Mouse (Mus musculus) lung, postnatal 0 days (tissue): ENCODE results near the gene Stxbp6. TPM values are rescaled to one million over a fixed set of nuclear protein-coding genes. Genes with fewer than 3 reads are reported as not detected.
A peak's percentile ranks its signal among the peaks of the same experiment; 100 is the strongest.
"Not testable (repeated sequence)": the region's sequence is repeated elsewhere in the genome, so short reads cannot be mapped to it uniquely, and the experiment has no call there.

Experiments
- ATAC-seq: fragments of 200-750 bp; cut with Nextera tagmentation; 2 replicates; pipeline ENCODE4 v1.8.0; 2017; ENCODE audit warnings: moderate library complexity
- DNase-seq: peaks from one replicate; pipeline ENCODE4 v3.0.0-alpha.2; 2016; ENCODE audit warnings: low spot score
- H3K27ac ChIP-seq: fragments of 300-500 bp; sonication (generic); 2 replicates; pipeline ENCODE4 v1.5.1; 2014; ENCODE audit warnings: antibody characterized with exemption, mild to moderate bottlenecking, low read length, mixed read lengths
- H3K27me3 ChIP-seq: fragments of 300-500 bp; sonication (generic); replicated peaks from 2 replicates; pipeline ENCODE4 v1.6.1; 2014; ENCODE audit warnings: low read length, mixed read lengths; ENCODE audit not compliant: insufficient read depth
- H3K36me3 ChIP-seq: fragments of 300-500 bp; sonication (generic); 2 replicates; pipeline ENCODE4 v1.6.1; 2014; ENCODE audit warnings: low read length, mixed read lengths; ENCODE audit not compliant: insufficient read depth
- H3K4me1 ChIP-seq: fragments of 300-500 bp; sonication (generic); 2 replicates; pipeline ENCODE4 v1.6.1; 2014; ENCODE audit warnings: antibody characterized with exemption, low read depth, low read length, mixed read lengths; ENCODE audit not compliant: insufficient read depth
- H3K4me2 ChIP-seq: fragments of 300-500 bp; sonication (generic); replicated peaks from 2 replicates; pipeline ENCODE4 v1.6.1; 2014; ENCODE audit warnings: low read depth, mild to moderate bottlenecking, low read length, moderate library complexity, mixed read lengths
- H3K4me3 ChIP-seq: fragments of 300-500 bp; sonication (generic); 2 replicates; pipeline ENCODE4 v1.5.1; 2014; ENCODE audit warnings: low read depth, low read length
- H3K9ac ChIP-seq: fragments of 300-500 bp; sonication (generic); replicated peaks from 2 replicates; pipeline ENCODE4 v1.6.1; 2014; ENCODE audit warnings: low read depth, mild to moderate bottlenecking
- H3K9me3 ChIP-seq: fragments of 300-500 bp; sonication (generic); 2 replicates; pipeline ENCODE4 v1.6.1; 2016; ENCODE audit warnings: low read length, mixed read lengths
- CTCF ChIP-seq: IDR thresholded peaks from 2 replicates; pipeline ENCODE4 v1.5.1; 2016; ENCODE audit warnings: antibody characterized with exemption, mild to moderate bottlenecking
- EP300 ChIP-seq: IDR thresholded peaks from 2 replicates; pipeline ENCODE4 v1.6.1; 2016; ENCODE audit warnings: antibody characterized with exemption, mild to moderate bottlenecking, control low read depth
- WGBS: fragments of 180-500 bp; shearing (Covaris S2); extraction: QIAGEN DNeasy Blood & Tissue Kit; methylation state at CpG from one replicate; pipeline ENCODE4 v1.1.7; 2014; 5-methylcytosine and 5-hydroxymethylcytosine counted together
- polyA plus RNA-seq: library from polyadenylated mRNA; unstranded; fragments of >200 nt; fragmentation: Nextera tagmentation; extraction: Ambion mirVana; gene quantifications from 2 replicates; pipeline ENCODE4 v1.2.1, GENCODE M21; 2015

Stxbp6 gene
- polyA plus RNA-seq, 1 experiment from 2014 or later, result 22.1 TPM

DNA sequence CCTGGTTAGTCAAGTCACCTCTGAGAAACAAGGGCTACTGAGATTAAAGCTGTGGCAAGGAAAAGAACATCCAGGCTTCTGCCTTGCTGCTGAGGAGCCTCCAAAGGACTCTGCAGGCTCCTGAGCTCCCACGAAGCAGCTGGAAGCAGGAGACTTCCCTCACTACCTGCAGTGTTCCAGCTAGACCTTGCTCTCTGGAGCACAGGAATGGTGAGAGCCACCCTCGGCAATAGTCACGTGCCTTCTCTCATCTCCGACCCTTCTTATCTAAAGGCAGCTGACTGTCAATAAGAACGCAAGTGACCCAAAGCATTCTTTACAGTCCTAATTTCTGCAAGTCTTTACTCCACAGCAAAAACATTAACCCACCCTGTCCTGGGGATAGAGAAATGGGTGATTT is 13.2 kb downstream of the Stxbp6 start:
- no peak overlapping the region for H3K9ac ChIP-seq
- no peaks in the 10 kb centered on the region for H3K27me3 ChIP-seq
- H3K4me1 ChIP-seq, result no peaks in the 10 kb centered on the region
- H3K27ac ChIP-seq, result no peak overlapping the region
- no peaks in the 10 kb centered on the region for H3K36me3 ChIP-seq
- no peak for TF ChIP-seq EP300
- TF ChIP-seq CTCF, result no peak
- H3K9me3 ChIP-seq, result no peaks in the 10 kb centered on the region
- ATAC-seq (no peak), DNase-seq (no peak)
- H3K4me2 ChIP-seq, result no peak overlapping the region
- 29% methylated on average over 5 of the region's 5 CpGs for WGBS
- no peak overlapping the region for H3K4me3 ChIP-seq

DNA sequence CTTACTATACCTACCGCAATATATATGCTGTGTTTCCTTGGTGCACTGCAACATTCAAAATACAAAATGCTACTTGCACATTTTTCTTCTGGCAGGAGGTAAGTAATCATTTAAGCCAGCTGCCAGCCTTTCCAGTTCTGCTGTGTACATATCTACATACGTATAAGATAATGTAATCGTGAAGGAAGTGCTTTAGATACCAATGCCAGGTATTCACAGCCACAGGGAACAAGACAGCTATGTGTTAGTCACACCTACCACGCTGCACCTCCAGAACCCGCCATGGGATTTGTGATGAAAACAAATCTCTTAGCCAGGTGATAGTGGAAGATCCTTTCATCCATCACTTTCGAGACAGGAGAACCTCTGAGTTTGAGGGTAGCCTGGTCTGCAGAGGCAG is 13.7 kb downstream of the Stxbp6 start:
- H3K9me3 ChIP-seq, result no peaks in the 10 kb centered on the region
- 48% methylated on average over 6 of the region's 6 CpGs for WGBS

DNA sequence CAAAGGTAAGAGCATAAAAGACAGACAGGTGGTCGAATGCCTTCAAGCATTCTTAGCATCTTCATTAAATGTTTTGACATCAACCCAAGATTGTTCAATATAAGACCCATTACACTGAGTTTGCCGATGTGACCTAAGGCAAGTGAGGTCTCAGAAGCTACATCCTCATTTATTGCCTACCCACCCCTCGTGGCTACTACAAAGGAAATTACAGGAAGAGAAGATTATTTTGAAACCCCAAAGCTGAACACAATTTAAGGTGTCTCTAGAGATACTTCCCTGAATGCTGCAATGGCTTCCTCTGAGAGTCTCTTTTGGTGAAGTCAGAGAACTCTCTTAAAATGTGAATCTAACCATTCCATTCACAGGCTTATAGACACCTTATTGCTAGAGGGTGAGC is 16.5 kb downstream of the Stxbp6 start:
- ATAC-seq (no peak), DNase-seq (no peak)
- H3K9ac ChIP-seq, result no peak overlapping the region
- H3K4me3 ChIP-seq, result no peak overlapping the region
- H3K36me3 ChIP-seq, result no peaks in the 10 kb centered on the region
- TF ChIP-seq CTCF (no peak), EP300 (no peak)
- H3K4me2 ChIP-seq, result no peak overlapping the region
- no peaks in the 10 kb centered on the region for H3K9me3 ChIP-seq
- 0 out of 2 replicates have a peak, but pooled peaks cover 4% of the 10 kb centered on the region for H3K4me1 ChIP-seq
- H3K27ac ChIP-seq, result no peak overlapping the region
- WGBS, result 82% methylated on average over 3 of the region's 3 CpGs
- H3K27me3 ChIP-seq, result no peaks in the 10 kb centered on the region

More for the DNA sequence above, 13.7 kb downstream of the Stxbp6 start:
- peak; percentile 21 for DNase-seq
- Histone ChIP-seq H3K9ac (no peak overlapping the region), H3K27ac (no peak overlapping the region), H3K27me3 (no peaks in the 10 kb centered on the region), H3K4me1 (no peaks in the 10 kb centered on the region), H3K4me2 (no peak overlapping the region), H3K36me3 (no peaks in the 10 kb centered on the region), H3K4me3 (no peak overlapping the region)
- ATAC-seq, result peak; percentile 62
- no peak for TF ChIP-seq EP300
- TF ChIP-seq CTCF, result no peak

DNA sequence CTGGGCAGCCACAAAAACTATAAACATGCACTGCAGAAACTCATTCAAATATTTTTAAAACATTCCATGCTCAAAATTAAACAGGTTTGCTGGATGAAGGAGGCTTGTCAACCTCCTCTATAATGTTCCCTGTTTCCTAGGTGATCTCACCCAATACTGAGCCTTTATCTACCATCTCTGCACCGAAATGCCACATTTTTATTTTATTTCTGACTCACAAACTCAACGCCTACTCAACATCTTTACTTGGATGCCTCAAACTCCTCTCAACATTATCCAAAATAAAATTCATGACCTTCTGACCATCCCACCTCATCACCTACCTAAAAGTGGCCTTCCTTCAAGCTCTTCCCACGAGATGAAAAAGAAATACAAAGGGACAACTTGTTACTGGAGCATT is 18.1 kb downstream of the Stxbp6 start:
- Histone ChIP-seq H3K9ac (no peak overlapping the region), H3K4me1 (0 out of 2 replicates have a peak, but pooled peaks cover 4% of the 10 kb centered on the region), H3K27me3 (no peaks in the 10 kb centered on the region), H3K36me3 (no peaks in the 10 kb centered on the region), H3K27ac (no peak overlapping the region), H3K4me2 (no peak overlapping the region), H3K9me3 (no peaks in the 10 kb centered on the region), H3K4me3 (no peak overlapping the region)
- DNase-seq (no peak), ATAC-seq (no peak)
- no peak for TF ChIP-seq CTCF
- TF ChIP-seq EP300, result no peak
- WGBS, result 80% methylated on average over 3 of the region's 3 CpGs

DNA sequence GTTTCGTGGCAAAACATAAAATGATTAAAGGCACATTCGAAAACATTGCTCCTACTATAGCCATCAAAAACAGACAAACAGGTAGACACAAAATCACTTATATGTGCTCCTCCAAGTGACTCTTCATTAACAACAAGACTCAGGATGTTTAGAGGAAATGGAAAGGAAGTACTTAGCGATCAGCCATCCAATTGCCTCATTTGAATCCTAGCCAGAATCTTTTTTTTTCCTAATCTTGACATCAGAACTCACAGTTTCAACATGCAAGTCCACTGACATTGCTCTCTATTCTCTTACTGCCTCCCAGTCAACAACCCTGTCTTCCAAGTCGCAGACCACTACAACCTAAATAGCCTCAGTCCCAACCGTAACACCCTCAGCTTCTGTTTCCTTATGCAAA is 21.2 kb downstream of the Stxbp6 start:
- no peak overlapping the region for H3K4me3 ChIP-seq
- peak; percentile 51 for TF ChIP-seq EP300
- no peak for TF ChIP-seq CTCF
- no peak for ATAC-seq

GRCm38 (mm10) chr12:45052860-45053259 is 21.6 kb downstream of the Stxbp6 start:
- TF ChIP-seq EP300 (no peak), CTCF (no peak)
- Histone ChIP-seq H3K4me3 (no peak overlapping the region), H3K36me3 (no peaks in the 10 kb centered on the region), H3K4me2 (no peak overlapping the region), H3K27me3 (no peaks in the 10 kb centered on the region), H3K9ac (no peak overlapping the region), H3K27ac (no peak overlapping the region), H3K4me1 (0 out of 2 replicates have a peak, but pooled peaks cover 4% of the 10 kb centered on the region), H3K9me3 (no peaks in the 10 kb centered on the region)
- 80% methylated on average over 5 of the region's 5 CpGs for WGBS
- ATAC-seq (no peak), DNase-seq (no peak)

More for the DNA sequence above, 21.2 kb downstream of the Stxbp6 start:
- Histone ChIP-seq H3K4me1 (0 out of 2 replicates have a peak, but pooled peaks cover 4% of the 10 kb centered on the region), H3K27ac (no peak overlapping the region), H3K9ac (no peak overlapping the region), H3K9me3 (no peaks in the 10 kb centered on the region), H3K4me2 (no peak overlapping the region), H3K27me3 (no peaks in the 10 kb centered on the region), H3K36me3 (no peaks in the 10 kb centered on the region)
- 75% methylated on average over 5 of the region's 5 CpGs for WGBS
- DNase-seq, result peak; percentile 36

DNA sequence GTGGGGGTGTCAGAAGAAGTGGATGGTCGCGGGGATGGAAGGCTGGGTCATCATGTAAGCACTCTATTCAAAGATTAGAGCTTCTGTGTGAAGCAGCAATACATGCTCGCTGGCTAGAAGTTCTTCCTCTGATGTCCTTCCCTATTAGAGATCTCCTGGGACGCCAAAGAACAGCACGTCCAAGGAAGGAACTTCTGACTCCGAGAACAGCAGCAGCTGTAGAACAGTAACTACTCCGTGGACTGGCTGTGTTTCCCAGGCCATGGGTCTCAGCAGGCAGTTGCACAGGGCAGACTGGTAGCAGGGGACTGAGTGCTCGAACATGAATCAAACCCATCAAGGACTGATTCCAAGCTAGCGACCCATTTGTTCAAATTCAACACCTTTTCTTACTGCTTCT is 24.6 kb downstream of the Stxbp6 start:
- Histone ChIP-seq H3K4me3 (no peak overlapping the region), H3K27me3 (no peaks in the 10 kb centered on the region), H3K4me2 (no peak overlapping the region), H3K36me3 (no peaks in the 10 kb centered on the region), H3K9me3 (no peaks in the 10 kb centered on the region), H3K27ac (no peak overlapping the region), H3K4me1 (0 out of 2 replicates have a peak, but pooled peaks cover 4% of the 10 kb centered on the region), H3K9ac (no peak overlapping the region)
- WGBS, result 76% methylated on average over 9 of the region's 9 CpGs
- TF ChIP-seq CTCF (no peak), EP300 (no peak)
- DNase-seq (no peak), ATAC-seq (no peak)

DNA sequence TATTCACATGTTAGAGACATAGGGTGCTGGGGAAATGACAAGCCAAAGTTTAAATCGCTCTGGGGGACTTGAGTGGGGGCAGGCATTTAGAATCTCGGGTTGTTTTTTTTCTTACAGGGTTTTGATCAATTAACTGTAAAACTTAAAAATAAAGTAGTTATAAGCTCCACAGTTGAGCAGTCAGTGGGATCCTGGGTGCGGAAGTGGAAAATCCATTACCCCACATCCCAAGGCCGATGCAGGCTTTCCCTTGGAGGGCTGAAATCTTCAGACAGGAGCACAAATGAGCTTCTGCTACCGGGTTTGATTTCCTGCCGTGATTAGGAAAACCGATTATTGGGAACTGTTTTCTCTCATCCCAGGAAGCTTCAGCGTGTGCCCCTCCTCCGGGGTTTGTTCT is 26.8 kb downstream of the Stxbp6 start:
- H3K9ac ChIP-seq, ATAC-seq, H3K9me3 ChIP-seq, DNase-seq, H3K27me3 ChIP-seq, H3K27ac ChIP-seq, H3K36me3 ChIP-seq, H3K4me3 ChIP-seq, H3K4me2 ChIP-seq, H3K4me1 ChIP-seq: not testable (repeated sequence)
- 50% methylated on average over 7 of the region's 9 CpGs for WGBS
